Mouse (Mus musculus): ENCODE results near the gene Has3.
"Not testable (repeated sequence)": the region's sequence is repeated elsewhere in the genome, so short reads cannot be mapped to it uniquely, and the experiment has no call there.

Has3 gene

GRCm38 (mm10) chr8:106887336-106888189 is 17.5 kb downstream of the Has3 start:
- DNase-seq (ENCODE audit: low read depth, low spot score), result peak; percentile 73

GRCm38 (mm10) chr8:106888803-106889202 is 18.8 kb downstream of the Has3 start:
- no peak for DNase-seq (ENCODE audit: low read depth, low spot score)

- DNase-seq (ENCODE audit: low read depth, low spot score), result no peak
Observed at GRCm38 (mm10) chr8:106892210-106892805, 22.3 kb downstream of the Has3 start.

DNA sequence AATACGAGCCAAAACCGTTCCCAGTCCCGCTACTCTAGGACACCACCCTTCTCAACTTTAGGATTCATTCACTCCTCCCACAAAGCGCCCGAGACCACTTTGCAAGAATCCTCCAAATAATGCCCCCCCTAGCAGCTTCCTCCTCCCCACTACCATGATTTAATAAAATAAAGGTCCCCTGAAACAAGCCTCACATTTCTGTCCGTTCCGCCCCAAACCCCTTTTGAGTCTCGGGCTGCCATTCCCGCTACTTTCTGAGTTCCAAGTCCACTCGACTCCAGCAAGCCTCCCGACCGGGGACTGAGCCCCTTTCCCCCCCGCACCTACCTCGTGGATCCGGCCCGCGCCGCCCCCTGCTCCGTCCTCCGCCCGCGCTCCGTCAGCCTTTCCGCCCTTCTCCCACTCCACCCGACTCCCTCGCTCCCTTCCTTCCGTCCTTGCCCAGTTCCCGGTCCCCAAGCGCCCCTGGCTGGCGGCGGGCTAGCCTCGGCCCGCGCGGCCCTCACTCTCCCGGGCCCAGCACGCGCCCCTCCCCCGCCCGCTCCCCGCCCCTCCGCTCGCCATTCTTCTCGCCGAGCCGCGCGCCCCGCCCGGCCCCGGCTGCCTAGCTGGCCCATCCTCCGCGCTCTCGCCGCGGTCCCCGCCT is 22.9 kb downstream of the Has3 start:
- no peak for DNase-seq (ENCODE audit: low read depth, low spot score)

DNA sequence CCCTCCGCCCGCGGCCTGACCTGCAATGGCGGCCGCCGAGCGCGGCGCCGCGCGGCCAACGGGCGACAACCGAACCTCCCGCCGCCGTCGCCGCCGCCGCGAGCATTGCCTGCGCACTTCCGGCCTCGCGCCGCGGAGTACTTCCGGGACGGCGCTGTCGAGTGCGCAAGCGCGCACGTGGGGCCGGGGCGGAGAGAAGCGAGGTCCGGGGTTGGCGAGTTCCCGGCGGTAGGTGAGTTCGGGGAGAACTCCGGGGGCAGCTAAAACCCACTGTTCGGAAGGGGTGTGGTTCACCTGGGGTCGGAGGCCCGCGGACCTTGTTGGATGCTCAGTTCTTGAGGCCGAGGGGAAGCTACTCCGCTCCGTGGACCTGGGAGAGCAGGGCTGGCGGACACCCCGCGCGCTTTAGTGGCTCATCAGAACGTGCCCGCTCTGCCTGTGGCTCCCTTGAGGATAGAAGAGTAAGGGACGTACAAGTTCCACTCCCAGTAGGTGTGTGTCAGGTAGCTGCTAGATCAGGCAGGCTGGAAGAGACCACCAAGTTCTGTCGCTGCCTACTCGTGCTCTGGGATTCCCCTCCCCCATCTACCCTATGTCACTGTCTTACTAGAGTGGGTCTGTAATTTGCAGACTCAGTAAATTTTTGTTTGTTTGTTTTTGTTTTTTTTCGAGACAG is 23.6 kb downstream of the Has3 start, which contains the start of gene Utp4:
Utp4 (plus strand) TSS at position 156 of the 676 bp plus-strand sequence.
- peak; percentile 80 for DNase-seq (ENCODE audit: low read depth, low spot score)

- DNase-seq (ENCODE audit: low read depth, low spot score), result no peak
Observed at GRCm38 (mm10) chr8:106899473-106899872, 29.4 kb downstream of the Has3 start.

- DNase-seq (ENCODE audit: low read depth, low spot score), result no peak
Observed at GRCm38 (mm10) chr8:106905727-106906480, 35.9 kb downstream of the Has3 start.

GRCm38 (mm10) chr8:106906635-106907034 is 36.6 kb downstream of the Has3 start:
- DNase-seq (ENCODE audit: low read depth, low spot score), result no peak

DNA sequence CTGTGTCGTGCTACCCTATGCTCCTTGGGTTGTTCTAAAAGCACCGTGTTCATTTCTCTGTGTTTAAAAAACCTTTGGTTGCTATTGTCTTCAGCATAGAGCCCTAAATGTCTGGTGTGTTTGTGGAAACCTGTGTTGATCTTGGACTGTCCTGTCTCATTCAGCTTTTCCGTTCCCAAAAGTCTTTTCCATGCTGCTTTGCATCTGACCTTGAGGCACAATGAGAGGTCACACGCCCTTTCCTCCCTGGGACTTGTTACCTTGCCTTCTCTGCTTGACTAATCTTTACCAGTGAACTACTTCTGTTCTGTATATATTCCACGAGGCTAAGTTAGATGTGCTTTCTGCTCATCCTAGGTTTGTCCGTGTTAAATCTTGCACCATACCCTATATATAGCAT is 37.4 kb downstream of the Has3 start:
- DNase-seq (ENCODE audit: low read depth, low spot score), result no peak

- no peak for DNase-seq (ENCODE audit: low read depth, low spot score)
Observed at GRCm38 (mm10) chr8:106908291-106908690, 38.2 kb downstream of the Has3 start.

DNA sequence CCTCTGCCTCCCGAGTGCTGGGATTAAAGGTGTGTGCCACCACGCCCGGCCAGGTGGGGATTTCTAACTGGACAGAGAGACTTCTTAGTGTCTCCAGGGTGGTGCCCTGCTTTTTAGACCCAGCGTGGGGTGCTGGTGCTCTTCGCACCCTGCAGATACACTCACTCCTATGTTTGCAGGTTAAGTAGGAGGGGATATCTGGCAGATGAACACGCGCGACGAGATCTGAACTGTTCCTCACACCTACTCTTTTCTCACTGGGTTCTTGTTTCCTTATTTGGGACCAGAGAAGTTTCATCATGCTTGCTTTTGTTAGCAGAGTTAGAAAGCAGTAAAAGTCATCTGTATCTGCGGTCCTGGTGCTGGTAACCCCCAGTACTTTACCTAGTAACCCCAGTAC is 43.6 kb downstream of the Has3 start:
- DNase-seq (ENCODE audit: low read depth, low spot score), result no peak

- no peak for DNase-seq (ENCODE audit: low read depth, low spot score)
Observed at GRCm38 (mm10) chr8:106919721-106920394, 49.8 kb downstream of the Has3 start.

DNA sequence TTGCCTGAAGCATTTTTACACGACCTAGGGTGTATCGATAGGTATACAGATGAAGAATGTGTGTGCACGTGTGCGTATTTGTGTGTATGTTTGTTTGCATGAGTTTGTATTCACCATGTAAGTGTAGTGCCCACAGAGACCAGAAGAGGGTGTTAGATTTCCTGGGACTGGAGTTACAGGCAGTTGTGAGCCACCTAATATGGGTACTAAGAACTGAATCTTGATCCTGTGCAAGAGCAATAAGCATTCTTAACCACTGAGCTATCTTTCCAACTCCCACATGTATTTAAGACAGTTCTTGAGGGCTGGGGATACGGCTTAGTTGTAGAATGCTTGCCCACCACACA is 50.3 kb downstream of the Has3 start:
- DNase-seq (ENCODE audit: low read depth, low spot score), result no peak

GRCm38 (mm10) chr8:106924057-106924456 is 54.0 kb downstream of the Has3 start:
- no peak for DNase-seq (ENCODE audit: low read depth, low spot score)

GRCm38 (mm10) chr8:106924904-106925349 is 54.9 kb downstream of the Has3 start:
- no peak for DNase-seq (ENCODE audit: low read depth, low spot score)

DNA sequence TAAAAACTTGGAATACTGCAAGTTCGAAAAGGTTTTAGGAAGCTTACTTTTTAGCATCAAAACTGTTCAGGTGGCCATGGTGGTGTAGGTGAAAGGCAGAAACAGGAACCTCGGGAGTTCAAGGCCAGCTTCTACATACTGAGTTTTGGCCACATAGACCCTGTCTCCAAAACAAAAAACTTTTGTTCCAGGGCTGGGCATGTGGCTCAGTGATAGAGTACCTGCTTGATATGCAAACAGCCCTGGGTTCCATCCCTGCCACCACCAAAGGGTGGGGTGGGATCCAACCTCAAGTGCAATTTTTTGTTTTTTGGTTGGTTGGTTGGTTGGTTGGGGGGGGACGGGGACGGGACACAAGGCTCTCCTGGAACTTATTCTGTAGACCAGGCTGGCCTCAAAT is 55.4 kb downstream of the Has3 start:
- DNase-seq (ENCODE audit: low read depth, low spot score), result no peak

DNA sequence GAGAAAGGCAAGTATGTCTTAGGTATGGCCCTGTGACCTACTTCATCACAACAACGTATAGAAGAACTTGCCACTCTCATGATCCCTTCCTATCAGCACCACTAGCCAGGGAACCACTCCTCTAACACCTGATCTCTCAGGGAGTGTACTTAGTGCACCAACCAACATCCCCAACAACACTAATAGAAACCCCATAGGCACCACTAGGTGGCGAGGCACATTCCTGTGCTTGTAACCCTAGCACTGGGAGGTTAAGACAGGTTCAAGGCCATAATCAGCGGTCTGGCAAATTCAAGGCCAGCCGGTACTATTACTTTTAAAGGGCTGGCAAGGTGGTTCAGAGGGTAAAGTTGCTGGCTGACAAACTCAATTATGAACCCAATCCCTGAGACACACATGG is 57.2 kb downstream of the Has3 start:
- no peak for DNase-seq (ENCODE audit: low read depth, low spot score)

- not testable (repeated sequence) for DNase-seq (ENCODE audit: low read depth, low spot score)
Observed at GRCm38 (mm10) chr8:106928182-106928581, 58.1 kb downstream of the Has3 start.

DNA sequence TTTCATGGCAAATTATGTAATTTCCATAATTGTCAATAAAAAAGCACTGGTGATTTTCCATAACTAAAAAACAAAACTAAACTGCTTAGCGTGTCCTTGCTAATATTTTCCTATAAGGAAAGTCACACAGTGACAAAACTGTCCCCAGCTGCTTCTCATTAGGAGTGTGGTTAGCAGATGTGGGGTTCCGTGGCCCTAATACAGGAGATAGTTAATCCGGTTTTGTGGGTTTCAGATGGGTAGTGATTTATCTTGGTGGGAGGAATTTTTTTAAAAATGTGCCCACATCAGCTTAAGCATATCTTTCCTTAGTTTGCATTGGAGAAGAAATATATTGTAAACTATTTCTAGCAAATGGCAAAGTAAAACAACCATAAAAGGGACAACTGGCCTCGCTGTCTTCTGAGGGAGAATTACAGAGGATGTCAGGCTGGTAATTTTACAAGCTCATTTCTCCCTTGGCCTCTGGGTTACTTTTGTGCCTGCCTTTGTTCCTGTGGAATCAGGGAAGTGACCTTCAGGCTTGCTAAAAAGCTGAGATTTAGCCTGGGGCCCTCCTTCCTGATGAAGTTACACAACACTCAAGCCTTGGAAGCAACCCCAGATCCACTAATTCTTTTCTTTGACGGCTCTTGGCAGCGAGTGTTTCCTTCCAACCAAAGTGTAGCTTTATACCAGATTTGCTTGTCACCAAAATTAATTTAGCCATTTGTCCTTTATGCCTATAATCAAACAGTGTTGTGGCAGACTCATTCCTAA is 59.3 kb downstream of the Has3 start:
- no peak for DNase-seq (ENCODE audit: low read depth, low spot score)

GRCm38 (mm10) chr8:106929921-106930320 is 59.9 kb downstream of the Has3 start:
- DNase-seq (ENCODE audit: low read depth, low spot score), result no peak

Measured in embryo, embryonic 11.5 days (tissue).